Mouse (Mus musculus) left cerebral cortex, adult 18-20 months (tissue): ENCODE measurements around the gene Tmem159. TPM values are rescaled to one million over a fixed set of nuclear protein-coding genes. Genes with fewer than 3 reads are reported as not detected.

Source experiments
- DNase-seq, 2 experiments: peaks; one replicate each; pipeline ENCODE4 v3.0.0; 2021 to 2022; ENCODE audit warnings: low spot score in 2 of 2, mixed read lengths in 1 of 2
- total RNA-seq, 2 experiments: library from RNA; stranded (reverse); gene quantifications; 2 replicates each; pipeline ENCODE4 v1.2.3; 2021

Tmem159 gene
- total RNA-seq, 2 experiments from 2014 or later, result 12.9 to 14.1 TPM

DNA sequence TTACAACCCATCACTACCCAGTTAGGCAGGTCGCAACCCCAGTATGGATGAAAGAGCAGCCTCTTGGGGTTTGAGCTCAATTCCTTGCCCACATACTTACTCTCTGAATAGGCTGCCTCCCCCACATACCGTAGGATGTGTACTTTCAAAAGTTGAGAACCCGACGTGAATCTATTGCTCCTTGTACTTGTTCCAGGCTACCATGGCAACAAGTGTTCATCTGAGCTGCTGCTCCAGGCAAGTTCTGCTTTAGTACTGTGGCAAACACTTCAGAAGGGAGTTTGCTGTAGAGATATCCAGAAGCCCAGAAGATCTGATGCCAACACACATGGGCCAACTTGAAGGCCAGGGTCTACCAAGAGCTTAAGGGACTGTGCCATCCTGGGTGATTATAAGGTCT is 26.8 kb downstream of the Tmem159 start:
- peak in 1 of 2 experiments; percentile 23 for DNase-seq

DNA sequence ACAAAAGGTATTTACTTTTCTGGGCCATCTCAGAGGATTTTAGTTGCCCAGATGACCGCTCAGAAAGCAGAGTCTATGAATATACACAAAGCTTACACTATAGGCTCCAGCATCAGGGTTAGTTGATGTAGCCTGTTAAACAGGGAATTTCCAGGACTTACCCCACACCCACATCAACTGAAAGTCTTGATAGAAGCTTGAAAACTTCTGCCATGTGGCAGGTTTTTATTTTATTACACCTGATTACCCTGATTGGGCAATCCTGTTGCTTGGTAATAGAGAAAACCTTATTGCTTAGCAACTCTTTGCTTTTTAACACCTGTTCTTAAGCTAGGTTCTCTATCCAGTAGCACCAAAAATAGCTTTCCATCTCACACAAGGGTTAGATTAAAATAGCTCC is 40.6 kb downstream of the Tmem159 start:
- no peak for DNase-seq

DNA sequence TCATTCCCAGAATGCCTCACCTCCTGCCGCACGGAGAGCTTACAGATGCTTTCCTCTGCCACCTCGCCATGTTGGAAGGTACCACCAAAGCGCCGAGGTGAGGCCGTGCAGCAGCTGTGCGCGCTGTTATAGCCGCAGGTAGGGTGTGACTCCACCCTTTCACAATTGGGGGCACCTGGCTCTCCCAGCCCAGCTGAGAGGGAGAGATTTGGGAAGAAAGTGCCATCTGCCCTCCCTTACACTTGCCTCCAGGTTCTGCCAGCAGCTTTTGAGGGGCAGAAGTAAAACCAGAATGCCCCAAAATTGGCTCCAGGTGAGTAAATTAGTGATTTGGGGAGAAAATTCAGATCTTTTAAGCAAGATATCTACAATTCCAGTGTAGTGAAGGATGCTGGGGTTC is 43.0 kb downstream of the Tmem159 start, which contains the start of gene Zp2:
Gene Zp2, minus strand, starts transcription at position 101 of the 400 bp plus-strand sequence.
- no peak for DNase-seq

DNA sequence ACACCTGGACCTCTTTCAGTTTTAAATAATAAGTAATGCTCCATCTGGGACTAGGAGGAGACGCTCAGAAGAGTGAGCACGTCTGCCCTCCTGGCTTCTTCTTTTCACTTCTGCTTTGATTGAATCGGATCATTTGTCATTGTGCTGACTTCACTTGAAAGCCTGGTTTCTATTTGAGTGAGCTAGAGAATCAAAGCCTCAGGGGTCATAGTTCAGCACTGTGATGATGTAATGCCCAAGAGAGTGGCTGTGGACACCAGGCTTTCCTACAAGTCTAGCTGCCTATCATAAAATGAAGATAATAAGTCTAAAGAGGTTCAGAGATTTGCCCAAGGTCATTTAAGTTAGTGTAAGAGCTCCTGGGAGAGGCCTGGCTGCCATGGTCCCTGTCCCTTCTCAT is 48.1 kb downstream of the Tmem159 start:
- DNase-seq, result no peak

DNA sequence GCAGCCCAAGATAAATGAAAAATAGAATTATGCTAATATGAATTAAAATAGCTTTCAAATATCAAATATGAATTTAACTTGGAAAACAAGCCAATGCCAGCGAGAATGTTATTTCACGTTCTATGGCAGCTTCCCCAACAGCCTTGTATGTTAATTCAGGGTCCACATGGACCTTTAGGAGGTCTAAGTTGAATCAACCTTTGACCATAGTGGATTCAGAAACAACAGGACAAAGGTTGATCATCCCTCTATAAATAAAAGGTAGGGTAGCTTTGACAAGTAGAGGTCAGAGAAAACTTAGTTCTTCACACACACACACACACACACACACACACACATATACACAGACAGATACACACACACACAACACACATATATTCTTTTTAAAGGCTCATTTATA is 48.7 kb downstream of the Tmem159 start:
- DNase-seq, result no peak

DNA sequence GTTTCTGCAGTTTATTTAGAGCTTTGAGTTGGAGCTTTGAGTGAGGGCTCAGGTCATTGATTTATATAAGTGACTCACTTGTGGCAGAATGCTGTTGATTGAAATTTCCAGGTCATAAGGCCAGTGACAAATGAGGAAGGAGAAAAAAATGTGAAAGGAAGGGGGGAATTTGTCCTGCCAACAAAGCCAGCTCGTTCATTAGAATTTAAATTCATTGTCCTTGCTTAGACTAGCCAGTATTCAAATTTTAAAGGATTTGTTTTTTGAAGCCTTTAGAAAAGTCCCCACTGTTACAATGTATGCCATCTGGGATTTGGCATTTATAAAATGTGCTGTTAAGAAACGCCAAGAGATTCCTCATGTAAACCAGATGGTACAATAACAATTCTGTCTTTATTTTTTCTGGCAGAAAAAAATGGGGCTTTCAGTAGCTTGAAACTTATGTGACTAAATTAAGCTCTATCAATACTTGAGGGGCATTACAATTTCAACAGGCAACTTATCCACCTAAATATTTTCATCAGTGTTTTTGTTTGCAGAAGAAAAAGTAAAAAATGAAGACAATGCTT is 54.8 kb downstream of the Tmem159 start:
- no peak for DNase-seq

DNA sequence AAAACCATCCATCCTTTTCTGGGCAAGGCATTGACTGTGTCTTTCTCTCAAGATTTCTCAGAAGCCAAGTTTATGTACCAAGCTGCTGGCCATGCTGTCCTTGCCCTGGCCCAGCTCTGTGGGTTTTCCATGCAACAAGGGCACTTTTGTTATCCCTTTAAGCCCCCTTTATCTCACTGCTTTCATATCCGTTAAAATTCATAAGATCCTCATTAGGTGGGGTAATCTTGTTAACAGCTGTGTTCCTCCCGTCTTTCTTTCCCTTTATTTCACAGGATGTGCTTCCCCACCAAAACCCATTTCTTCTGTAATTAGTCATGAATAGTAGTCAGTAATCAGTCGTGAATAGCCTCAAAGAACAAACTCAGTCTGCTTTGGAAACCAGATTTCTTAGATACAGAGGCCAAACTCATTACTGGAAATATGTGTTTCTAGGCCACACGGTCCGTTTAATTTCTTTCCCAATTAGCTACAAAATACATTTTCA is 55.5 kb downstream of the Tmem159 start:
- DNase-seq, result no peak

DNA sequence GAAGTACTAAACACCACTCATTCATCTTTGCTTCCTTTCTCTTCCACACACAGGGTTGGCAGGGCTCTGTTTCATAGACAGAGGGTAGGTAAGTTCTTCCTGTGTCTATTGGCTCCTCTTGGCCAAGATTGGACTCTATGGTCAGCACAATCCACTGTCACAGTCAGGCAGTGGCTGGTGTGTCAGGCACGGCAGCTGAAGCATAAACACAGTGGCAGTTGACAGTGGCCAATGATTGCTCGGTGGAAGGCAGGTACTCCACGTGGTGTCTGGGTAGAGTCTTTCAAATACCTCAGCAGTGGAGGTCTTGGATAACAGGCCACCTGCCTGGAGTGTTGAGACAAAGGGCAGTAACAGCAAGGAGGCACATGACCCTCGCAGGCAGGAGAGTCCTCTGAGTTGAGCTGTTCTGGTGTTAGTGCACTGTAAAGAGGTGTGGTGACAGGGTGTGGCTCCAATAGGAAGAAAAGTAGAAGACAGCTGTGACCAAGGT is 56.0 kb downstream of the Tmem159 start:
- DNase-seq, result no peak

DNA sequence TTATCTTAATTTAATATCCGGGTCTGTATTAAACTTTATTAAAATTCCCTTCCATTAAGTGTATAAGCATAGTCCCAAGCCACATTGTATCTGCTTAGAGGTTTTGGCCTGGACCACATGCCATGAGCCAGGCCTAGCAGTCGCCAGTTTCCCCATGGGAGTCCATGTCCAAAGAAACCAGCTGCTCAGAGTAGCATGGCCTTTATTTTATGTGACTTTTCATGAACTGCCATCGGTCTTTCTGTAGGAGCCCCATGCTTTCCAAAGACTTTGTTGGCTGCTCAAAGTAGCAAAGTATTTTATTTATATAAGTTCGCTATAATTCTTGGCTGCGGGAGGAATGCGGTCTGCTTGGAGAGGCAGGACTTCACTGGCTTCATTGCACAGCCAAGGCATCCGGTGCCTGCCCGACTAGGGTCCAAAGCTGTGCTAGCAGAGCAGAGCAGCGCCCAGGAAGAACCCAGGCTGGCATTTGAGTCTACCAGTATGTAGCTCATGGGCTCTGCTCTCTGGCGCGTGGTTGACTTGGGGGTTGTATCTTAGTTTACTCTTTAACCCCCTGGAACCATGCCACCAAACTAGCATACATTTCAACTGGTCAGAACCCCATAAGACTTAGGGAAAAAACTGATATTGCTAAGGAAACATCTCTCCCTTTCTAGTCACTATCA is 61.6 kb downstream of the Tmem159 start:
- DNase-seq, result no peak

Other genes starting within 250 kb of the Tmem159 start
- 10 to 100 TPM; 13.5 to 13.8 TPM for gene Lyrm1, start 206.5 kb upstream of the Tmem159 start, total RNA-seq
- 10 to 100 TPM; 30.9 to 31.3 TPM for gene Dcun1d3, start 206.1 kb upstream of the Tmem159 start, total RNA-seq
- gene Dnah3, start 7.1 kb upstream of the Tmem159 start, total RNA-seq, result under 1 TPM; 0.12 to 0.19 TPM
- under 1 TPM in 1 of 2 experiments, not detected in 1; 0.30 TPM for gene Zp2, start 42.9 kb downstream of the Tmem159 start, total RNA-seq
- gene Anks4b, start 71.5 kb downstream of the Tmem159 start, total RNA-seq, result under 1 TPM; 0.21 to 0.40 TPM
- 10 to 100 TPM; 59.8 to 86.8 TPM for gene Crym, start 99.8 kb downstream of the Tmem159 start, total RNA-seq
- gene Abca14, start 101.6 kb downstream of the Tmem159 start, total RNA-seq, result not detected
- not detected for gene Abca15, start 226.3 kb downstream of the Tmem159 start, total RNA-seq